Mouse (Mus musculus): ENCODE results near the gene Thsd7a. TPM values are rescaled to one million over a fixed set of nuclear protein-coding genes. Genes with fewer than 3 reads are reported as not detected.

The Thsd7a gene
- polyA plus RNA-seq, 2 experiments, result 0.08 to 0.41 TPM

DNA sequence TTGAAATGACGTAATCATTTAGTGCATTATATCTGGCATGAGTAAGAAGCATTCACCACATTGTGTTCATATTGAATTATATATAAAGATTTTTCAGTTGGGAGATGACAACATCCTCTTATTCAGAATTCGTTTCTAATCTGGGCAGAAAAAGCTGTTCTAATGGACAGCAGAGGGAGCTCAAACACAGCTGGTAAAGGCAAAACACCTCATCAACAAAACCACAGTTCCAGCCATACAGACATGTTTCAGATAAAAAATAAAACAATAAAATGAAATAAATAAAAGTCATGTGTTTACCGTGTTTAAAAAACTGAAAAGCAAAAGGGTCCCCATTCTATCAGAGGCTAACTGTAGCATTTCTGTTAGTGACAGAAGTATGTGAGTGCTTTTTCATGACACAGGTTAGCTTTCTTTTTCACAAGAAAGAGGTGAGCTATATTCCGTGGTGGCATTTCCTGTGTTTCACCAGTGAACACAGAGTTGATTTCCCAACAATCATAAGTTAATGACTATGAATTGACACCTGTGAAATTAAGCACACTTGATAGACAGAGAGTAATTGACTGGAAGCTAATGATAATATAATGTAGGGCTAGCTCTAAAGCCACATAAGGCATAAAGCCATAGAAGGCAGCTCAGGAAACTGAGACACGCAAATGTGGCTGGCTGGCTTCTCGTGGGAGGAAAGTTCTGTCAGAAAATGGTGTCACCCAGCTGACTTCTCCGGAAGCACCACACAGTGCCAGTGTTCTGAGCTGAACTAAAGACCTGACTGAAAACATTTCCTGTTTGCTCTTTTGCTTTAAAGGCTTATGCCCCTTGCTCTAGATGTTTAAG lies 433.9 kb downstream of the Thsd7a start:
- DNase-seq (ENCODE audit: low read depth in 3 of 3, low spot score in 3 of 3), result no peak
- H3K9me3 ChIP-seq (ENCODE audit: control insufficient read depth, low read length), result no peaks in the 10 kb centered on the region
- H3K4me3 ChIP-seq (ENCODE audit: insufficient read depth in 1 of 2, low read depth in 2 of 2, low read length in 2 of 2), result no peak overlapping the region
- no peaks in the 10 kb centered on the region for H3K36me3 ChIP-seq (replicated peaks; ENCODE audit: control insufficient read depth, insufficient read depth, low read depth)
- WGBS (ENCODE audit: insufficient replicate concordance), result 25% methylated on average over 7 of the region's 7 CpGs
- H3K4me2 ChIP-seq (ENCODE audit: low read depth), result no peak overlapping the region
- no peaks in the 10 kb centered on the region for H3K4me1 ChIP-seq (replicated peaks; ENCODE audit: control insufficient read depth in 2 of 2, insufficient read depth in 2 of 2, low read length in 1 of 2)
- H3K27me3 ChIP-seq (ENCODE audit: control insufficient read depth, insufficient read depth, low read length), result no peaks in the 10 kb centered on the region
- H3K9ac ChIP-seq (replicated peaks), result no peak overlapping the region
- TF ChIP-seq CTCF (IDR thresholded peaks at IDR 0.05; ENCODE audit: low read depth), result peak; percentile 24; the same call in 1 of the 2 replicates
- TF ChIP-seq EP300 (IDR thresholded peaks at IDR 0.05; ENCODE audit: low read depth), result no peak
- no peak for ATAC-seq (ENCODE audit: insufficient read depth)
- H3K27ac ChIP-seq, result no peak overlapping the region

DNA sequence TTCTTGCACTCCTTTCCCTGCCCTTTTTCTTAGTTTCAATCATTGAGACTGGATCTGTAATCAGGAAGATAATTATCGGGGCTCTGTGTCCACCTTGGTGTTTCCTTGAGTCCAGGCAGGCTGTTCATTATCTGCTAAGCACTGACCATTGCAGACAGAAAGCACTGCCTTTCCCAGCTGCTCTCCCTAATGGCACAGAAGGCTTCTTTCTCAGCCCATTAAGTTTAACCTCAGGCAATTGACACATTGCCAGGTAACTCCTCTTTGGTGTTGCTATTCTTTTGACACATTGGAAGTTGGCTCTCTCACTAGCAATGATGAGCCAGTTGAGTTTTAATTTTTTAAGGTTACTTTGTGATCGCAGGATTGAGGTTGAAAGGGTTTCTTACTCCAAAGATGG lies 441.7 kb downstream of the Thsd7a start:
- H3K9me3 ChIP-seq (ENCODE audit: control insufficient read depth, low read length), result no peaks in the 10 kb centered on the region
- H3K27ac ChIP-seq, result no peak overlapping the region
- H3K4me2 ChIP-seq (ENCODE audit: low read depth), result no peak overlapping the region
- H3K4me1 ChIP-seq (replicated peaks; ENCODE audit: control insufficient read depth in 2 of 2, insufficient read depth in 2 of 2, low read length in 1 of 2), result no peaks in the 10 kb centered on the region
- no peaks in the 10 kb centered on the region for H3K27me3 ChIP-seq (ENCODE audit: control insufficient read depth, insufficient read depth, low read length)
- ATAC-seq (ENCODE audit: insufficient read depth) (no peak), DNase-seq (ENCODE audit: low read depth in 3 of 3, low spot score in 3 of 3) (no peak)
- no peak overlapping the region for H3K9ac ChIP-seq (replicated peaks)
- 56% methylated on average over 2 of the region's 2 CpGs for WGBS (ENCODE audit: insufficient replicate concordance)
- no peak for TF ChIP-seq CTCF (IDR thresholded peaks at IDR 0.05; ENCODE audit: low read depth)
- TF ChIP-seq EP300 (IDR thresholded peaks at IDR 0.05; ENCODE audit: low read depth), result no peak
- no peaks in the 10 kb centered on the region for H3K36me3 ChIP-seq (replicated peaks; ENCODE audit: control insufficient read depth, insufficient read depth, low read depth)
- no peak overlapping the region for H3K4me3 ChIP-seq (ENCODE audit: insufficient read depth in 1 of 2, low read depth in 2 of 2, low read length in 2 of 2)

DNA sequence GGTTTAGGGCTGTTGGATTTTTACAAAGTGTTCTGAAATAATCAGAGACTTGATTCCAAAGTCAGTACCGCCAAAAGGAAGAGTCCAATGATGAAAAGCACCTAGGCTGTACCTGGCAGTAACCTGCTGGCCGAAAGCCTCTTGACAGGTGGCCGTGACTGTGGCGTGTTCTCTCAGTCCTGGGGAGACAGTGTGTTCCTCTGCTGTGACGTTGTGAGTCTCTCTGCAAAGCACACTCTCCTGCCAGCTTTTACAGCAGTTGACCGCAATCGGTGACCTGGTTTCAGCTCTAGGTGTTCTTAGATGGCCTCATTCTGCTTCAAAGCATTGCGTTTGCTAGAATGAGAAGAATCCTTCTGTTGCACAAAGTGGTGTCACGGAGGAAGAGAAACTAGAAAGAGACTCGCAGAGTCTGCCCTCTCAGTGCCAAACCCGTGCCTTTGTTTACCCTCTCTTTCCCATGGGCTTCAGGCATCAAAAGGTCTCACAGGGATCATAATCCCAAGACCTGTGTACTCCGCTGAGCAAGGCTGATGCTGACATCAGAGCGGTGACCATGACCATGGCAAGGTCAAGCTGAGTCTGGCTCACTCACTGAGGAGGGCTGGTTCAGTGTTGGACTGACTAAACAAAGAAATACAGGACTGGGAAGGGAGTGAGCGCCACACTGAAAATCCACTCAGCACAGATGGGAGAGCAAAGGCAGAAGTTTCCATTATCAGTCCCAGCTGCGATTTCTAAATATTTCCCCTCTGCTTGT lies 486.4 kb downstream of the Thsd7a start:
- Histone ChIP-seq H3K27ac (no peak overlapping the region), H3K4me3 (ENCODE audit: insufficient read depth in 1 of 2, low read depth in 2 of 2, low read length in 2 of 2) (no peak overlapping the region), H3K9ac (replicated peaks) (no peak overlapping the region), H3K27me3 (ENCODE audit: control insufficient read depth, insufficient read depth, low read length) (no peaks in the 10 kb centered on the region), H3K36me3 (replicated peaks; ENCODE audit: control insufficient read depth, insufficient read depth, low read depth) (no peaks in the 10 kb centered on the region), H3K4me2 (ENCODE audit: low read depth) (no peak overlapping the region), H3K4me1 (replicated peaks; ENCODE audit: control insufficient read depth in 2 of 2, insufficient read depth in 2 of 2, low read length in 1 of 2) (no peaks in the 10 kb centered on the region), H3K9me3 (ENCODE audit: control insufficient read depth, low read length) (no peaks in the 10 kb centered on the region)
- ATAC-seq (ENCODE audit: insufficient read depth) (no peak), DNase-seq (ENCODE audit: low read depth in 3 of 3, low spot score in 3 of 3) (no peak)
- no peak for TF ChIP-seq CTCF (IDR thresholded peaks at IDR 0.05; ENCODE audit: low read depth)
- no peak for TF ChIP-seq EP300 (IDR thresholded peaks at IDR 0.05; ENCODE audit: low read depth)
- 65% methylated on average over 15 of the region's 15 CpGs for WGBS (ENCODE audit: insufficient replicate concordance)
